In the genomic region with DNA sequence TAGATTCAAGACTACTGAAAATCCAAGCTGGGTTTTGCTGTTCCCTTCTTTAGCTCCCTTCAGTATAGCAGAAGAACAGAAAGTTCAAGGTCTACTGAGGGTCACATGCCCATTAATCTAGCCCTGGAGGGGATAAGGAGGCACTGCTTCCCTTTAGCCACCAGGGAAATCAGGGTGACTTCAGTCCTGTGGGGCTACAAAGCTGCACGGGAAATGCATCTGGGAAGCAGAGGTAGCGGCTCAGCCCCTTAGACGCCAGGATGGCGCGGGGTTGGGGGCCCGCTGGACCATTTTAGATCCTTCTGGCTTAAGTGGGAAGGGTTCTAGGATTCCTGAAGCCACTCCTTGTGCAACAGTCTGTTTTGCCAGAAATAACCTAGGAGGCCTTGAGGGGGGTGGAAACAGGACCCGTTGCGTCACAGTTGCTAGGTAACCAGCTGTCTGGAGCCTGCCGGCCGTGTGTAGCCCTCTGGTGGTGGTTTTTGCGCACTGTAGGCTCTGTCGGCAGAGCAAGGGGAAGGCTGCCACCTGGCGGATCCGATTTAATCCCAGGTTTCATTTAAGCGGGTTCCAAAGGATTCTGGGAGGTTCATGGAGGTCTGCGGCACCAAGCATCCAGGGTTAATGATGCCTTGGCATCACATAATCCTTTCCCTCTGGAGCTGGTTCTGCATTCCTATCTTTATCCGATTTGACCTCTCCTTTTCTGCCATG, we compare ENCODE assay signal across 8 mouse cellular contexts. TPM values are rescaled to one million over a fixed set of nuclear protein-coding genes. Genes with fewer than 3 reads are reported as not detected.
DNase-seq lines count a peak whose midpoint lies in the region; ATAC-seq lines count a peak whose summit lies in the region.

No protein-coding gene starts in this region.

- 0 out of 2 replicates have a peak overlapping the region, but pooled peaks have one; percentile 27 for H3K9ac ChIP-seq in hindbrain, embryonic 11.5 days (ENCODE audit: low read depth, low read length)
- peak overlapping the region; percentile 59 for H3K9ac ChIP-seq in lung, embryonic 16.5 days (ENCODE audit: low read length)

- H3K27ac ChIP-seq in hindbrain, embryonic 11.5 days (ENCODE audit: low read depth, low read length): no peak overlapping the region
- peak overlapping the region; percentile 78 for H3K27ac ChIP-seq in lung, embryonic 16.5 days (ENCODE audit: low read length)

- H3K36me3 ChIP-seq in hindbrain, embryonic 11.5 days (ENCODE audit: control insufficient read depth, insufficient read depth, low read length): no peaks in the 10 kb centered on the region
- H3K36me3 ChIP-seq in lung, embryonic 16.5 days (ENCODE audit: control insufficient read depth, insufficient read depth, low read length): no peaks in the 10 kb centered on the region

- peak; percentile 96 for DNase-seq in MN1 (ENCODE audit: low spot score)
- DNase-seq in cerebellum, adult 9-11 months: peak; percentile 95
- peak; percentile 87 to 93 for DNase-seq in frontal cortex, postnatal 10 days (ENCODE audit: low spot score in 2 of 2)
- DNase-seq in hindbrain, embryonic 11.5 days (ENCODE audit: low spot score): peak; percentile 96
- DNase-seq in layer of hippocampus, adult 9-11 months: peak; percentile 95
- peak; percentile 75 for DNase-seq in ovary, postnatal 10 days (ENCODE audit: low spot score)
- DNase-seq in thymus, postnatal 0 days (ENCODE audit: low spot score): peak; percentile 85

- H3K4me2 ChIP-seq in hindbrain, embryonic 11.5 days (replicated peaks; ENCODE audit: low read depth, low read length): peak overlapping the region; percentile 24; the same call in 1 of the 2 replicates
- H3K4me2 ChIP-seq in lung, embryonic 16.5 days (ENCODE audit: low read depth, low read length): peak overlapping the region; percentile 47

- peak; percentile 94 for ATAC-seq in hindbrain, embryonic 11.5 days (ENCODE audit: low FRiP score)
- ATAC-seq in lung, embryonic 16.5 days (ENCODE audit: low read depth): peak; percentile 97

- H3K4me3 ChIP-seq in hindbrain, embryonic 11.5 days (ENCODE audit: low read depth, low read length): no peak overlapping the region
- H3K4me3 ChIP-seq in lung, embryonic 16.5 days (ENCODE audit: low read length): peak overlapping the region; percentile 29; the same call in 1 of the 2 replicates

- no peaks in the 10 kb centered on the region for H3K27me3 ChIP-seq in hindbrain, embryonic 11.5 days (ENCODE audit: control insufficient read depth, insufficient read depth, low read length)
- 0 out of 2 replicates have a peak, but pooled peaks cover 3% of the 10 kb centered on the region for H3K27me3 ChIP-seq in lung, embryonic 16.5 days (ENCODE audit: control insufficient read depth, insufficient read depth, low read depth, low read length)

- H3K9me3 ChIP-seq in hindbrain, embryonic 11.5 days (ENCODE audit: control insufficient read depth, low read length): no peaks in the 10 kb centered on the region
- no peaks in the 10 kb centered on the region for H3K9me3 ChIP-seq in lung, embryonic 16.5 days (ENCODE audit: control insufficient read depth, low read length)

- H3K4me1 ChIP-seq in hindbrain, embryonic 11.5 days (replicated peaks; ENCODE audit: control insufficient read depth, insufficient read depth, low read length): 0 out of 2 replicates have a peak, but pooled peaks cover 2% of the 10 kb centered on the region
- H3K4me1 ChIP-seq in lung, embryonic 16.5 days (replicated peaks; ENCODE audit: control insufficient read depth, insufficient read depth, low read length): peaks cover 11% of the 10 kb centered on the region

- WGBS in hindbrain, embryonic 11.5 days: 12% methylated on average over 17 of the region's 17 CpGs
- 1% methylated on average over 17 of the region's 17 CpGs for WGBS in lung, embryonic 16.5 days

RNA-seq across cellular contexts. Expression of gene Slc4a3, which starts 13.3 kb away (rescaled TPM):
- 8.0 and 9.2 TPM in 2 replicates for polyA plus RNA-seq in hindbrain, embryonic 11.5 days (2014; fragmentation: Nextera tagmentation; extraction: Ambion mirVana)
- 10.2 and 12.3 TPM in 2 replicates for polyA plus RNA-seq in lung, embryonic 16.5 days (2015; fragmentation: Nextera tagmentation; extraction: Ambion mirVana)
- polyA plus RNA-seq in thymus, postnatal 0 days (2015; fragmentation: Nextera tagmentation; extraction: Ambion mirVana): 1.2 and 1.6 TPM in 2 replicates

RNA-seq across cellular contexts. Expression of gene Stk11ip, which starts 38.0 kb away (rescaled TPM):
- 11.8 and 13.4 TPM in 2 replicates for polyA plus RNA-seq in hindbrain, embryonic 11.5 days (2014; fragmentation: Nextera tagmentation; extraction: Ambion mirVana)
- 19.5 and 20.0 TPM in 2 replicates for polyA plus RNA-seq in lung, embryonic 16.5 days (2015; fragmentation: Nextera tagmentation; extraction: Ambion mirVana)
- 13.1 and 14.4 TPM in 2 replicates for polyA plus RNA-seq in thymus, postnatal 0 days (2015; fragmentation: Nextera tagmentation; extraction: Ambion mirVana)

RNA-seq across cellular contexts. Expression of gene Inha, which starts 52.5 kb away (rescaled TPM):
- 1.3 and 2.0 TPM in 2 replicates for polyA plus RNA-seq in hindbrain, embryonic 11.5 days (2014; fragmentation: Nextera tagmentation; extraction: Ambion mirVana)
- 3.8 and 4.1 TPM in 2 replicates for polyA plus RNA-seq in lung, embryonic 16.5 days (2015; fragmentation: Nextera tagmentation; extraction: Ambion mirVana)
- 1.7 TPM in 2 replicates for polyA plus RNA-seq in thymus, postnatal 0 days (2015; fragmentation: Nextera tagmentation; extraction: Ambion mirVana)

RNA-seq across cellular contexts. Expression of gene Obsl1, which starts 53.1 kb away (rescaled TPM):
- polyA plus RNA-seq in hindbrain, embryonic 11.5 days (2014; fragmentation: Nextera tagmentation; extraction: Ambion mirVana): 34.0 and 34.4 TPM in 2 replicates
- polyA plus RNA-seq in lung, embryonic 16.5 days (2015; fragmentation: Nextera tagmentation; extraction: Ambion mirVana): 46.3 and 48.0 TPM in 2 replicates
- polyA plus RNA-seq in thymus, postnatal 0 days (2015; fragmentation: Nextera tagmentation; extraction: Ambion mirVana): 9.9 and 10.2 TPM in 2 replicates
